Mouse (Mus musculus) forebrain, postnatal 0 days (tissue): ENCODE measurements around the gene Zdhhc16. TPM values are rescaled to one million over a fixed set of nuclear protein-coding genes. Genes with fewer than 3 reads are reported as not detected.
A peak's percentile ranks its signal among the peaks of the same experiment; 100 is the strongest.
"Not testable (repeated sequence)": the region's sequence is repeated elsewhere in the genome, so short reads cannot be mapped to it uniquely, and the experiment has no call there.

Experiments
- ATAC-seq: fragments of 200-750 bp; cut with Nextera tagmentation; 2 replicates; pipeline ENCODE4 v1.8.0; 2017; ENCODE audit warnings: mild to moderate bottlenecking, moderate library complexity
- DNase-seq: peaks from one replicate; pipeline ENCODE4 v3.0.0-alpha.2; 2015
- H3K27ac ChIP-seq: fragments of 300-500 bp; sonication (generic); 2 replicates; pipeline ENCODE4 v1.5.1; 2014; ENCODE audit warnings: low read depth, mild to moderate bottlenecking, antibody characterized with exemption, low read length, moderate library complexity, mixed read lengths
- H3K27me3 ChIP-seq: fragments of 300-500 bp; sonication (generic); 2 replicates; pipeline ENCODE4 v1.6.1; 2014; ENCODE audit warnings: mild to moderate bottlenecking, low read length, mixed read lengths; ENCODE audit not compliant: insufficient read depth
- H3K36me3 ChIP-seq: fragments of 300-500 bp; sonication (generic); 2 replicates; pipeline ENCODE4 v1.6.1; 2014; ENCODE audit warnings: mild to moderate bottlenecking, moderate library complexity; ENCODE audit not compliant: insufficient read depth
- H3K4me1 ChIP-seq: fragments of 300-500 bp; sonication (generic); 2 replicates; pipeline ENCODE4 v1.6.1; 2014; ENCODE audit warnings: antibody characterized with exemption; ENCODE audit not compliant: insufficient read depth
- H3K4me2 ChIP-seq: fragments of 300-500 bp; sonication (generic); 2 replicates; pipeline ENCODE4 v1.6.1; 2014; ENCODE audit warnings: low read depth, mild to moderate bottlenecking, moderate library complexity
- H3K4me3 ChIP-seq: fragments of 300-500 bp; sonication (generic); 2 replicates; pipeline ENCODE4 v1.5.1; 2014; ENCODE audit warnings: low read depth, low read length, mixed read lengths
- H3K9ac ChIP-seq: fragments of 300-500 bp; sonication (generic); 2 replicates; pipeline ENCODE4 v1.6.1; 2014; ENCODE audit warnings: mild to moderate bottlenecking
- H3K9me3 ChIP-seq: fragments of 300-500 bp; sonication (generic); 2 replicates; pipeline ENCODE4 v1.6.1; 2016; ENCODE audit warnings: low read length
- CTCF ChIP-seq: sonication (generic); IDR thresholded peaks from 2 replicates; pipeline ENCODE4 v1.5.1; 2016; ENCODE audit warnings: antibody characterized with exemption, control low read depth, low read depth
- WGBS: fragments of 180-500 bp; shearing (Covaris S2); extraction: QIAGEN DNeasy Blood & Tissue Kit; methylation state at CpG from one replicate; pipeline ENCODE4 v1.1.7; 2014; 5-methylcytosine and 5-hydroxymethylcytosine counted together
- polyA plus RNA-seq: library from polyadenylated mRNA; unstranded; fragments of >200 nt; fragmentation: Nextera tagmentation; extraction: Ambion mirVana; gene quantifications from 2 replicates; pipeline ENCODE4 v1.2.1, GENCODE M21; 2015
- total RNA-seq: library from RNA; depleted of rRNA; stranded (reverse); fragments of >200 nt; gene quantifications from 2 replicates; pipeline ENCODE4 v1.2.3, GENCODE M21; 2014

Gene Zdhhc16
- total and polyA plus RNA-seq, 2 experiments from 2014 or later = 53.3 to 97.4 TPM

- no peaks in the 10 kb centered on the region for H3K9me3 ChIP-seq
- WGBS = 29% methylated on average over 6 of the region's 6 CpGs
- peaks cover 19% of the 10 kb centered on the region for H3K4me1 ChIP-seq
- peak overlapping the region; percentile 85; the same call in 1 of the 2 replicates for H3K4me3 ChIP-seq
- ATAC-seq = no peak
- peaks cover 21% of the 10 kb centered on the region for H3K36me3 ChIP-seq
- H3K27me3 ChIP-seq = no peaks in the 10 kb centered on the region
- no peak for DNase-seq
- TF ChIP-seq CTCF = no peak
- peak overlapping the region; percentile 28 for H3K9ac ChIP-seq
- H3K27ac ChIP-seq = no peak overlapping the region
- H3K4me2 ChIP-seq = peak overlapping the region; percentile 86
Measured at GRCm38 (mm10) chr19:41913774-41914591, 19.3 kb upstream of the Zdhhc16 start.

GRCm38 (mm10) chr19:41914592-41914882 is 18.7 kb upstream of the Zdhhc16 start:
- not testable (repeated sequence) for H3K27ac ChIP-seq, H3K27me3 ChIP-seq, DNase-seq, H3K4me3 ChIP-seq, H3K9me3 ChIP-seq, H3K4me2 ChIP-seq, H3K9ac ChIP-seq, ATAC-seq
- Histone ChIP-seq H3K4me1 (peaks cover 19% of the 10 kb centered on the region), H3K36me3 (peaks cover 27% of the 10 kb centered on the region)

GRCm38 (mm10) chr19:41915294-41915693 is 18.0 kb upstream of the Zdhhc16 start:
- no peak for TF ChIP-seq CTCF
- 94% methylated on average over 3 of the region's 3 CpGs for WGBS
- DNase-seq = no peak
- H3K4me1 ChIP-seq = peaks cover 19% of the 10 kb centered on the region
- H3K9ac ChIP-seq = no peak overlapping the region
- ATAC-seq = no peak
- no peak overlapping the region for H3K27ac ChIP-seq
- no peaks in the 10 kb centered on the region for H3K9me3 ChIP-seq
- H3K4me2 ChIP-seq = no peak overlapping the region
- H3K27me3 ChIP-seq = no peaks in the 10 kb centered on the region
- H3K36me3 ChIP-seq = peaks cover 32% of the 10 kb centered on the region
- H3K4me3 ChIP-seq = no peak overlapping the region

GRCm38 (mm10) chr19:41916853-41917252 is 16.4 kb upstream of the Zdhhc16 start:
- 94% methylated on average over 4 of the region's 4 CpGs for WGBS
- ATAC-seq = no peak
- Histone ChIP-seq H3K4me2 (no peak overlapping the region), H3K27ac (no peak overlapping the region), H3K4me1 (peaks cover 19% of the 10 kb centered on the region), H3K36me3 (peaks cover 32% of the 10 kb centered on the region), H3K4me3 (no peak overlapping the region), H3K9me3 (no peaks in the 10 kb centered on the region), H3K27me3 (no peaks in the 10 kb centered on the region), H3K9ac (no peak overlapping the region)
- no peak for DNase-seq
- TF ChIP-seq CTCF = no peak

GRCm38 (mm10) chr19:41919471-41919870 is 13.8 kb upstream of the Zdhhc16 start:
- no peaks in the 10 kb centered on the region for H3K27me3 ChIP-seq
- no peak for ATAC-seq
- H3K4me2 ChIP-seq = no peak overlapping the region
- WGBS = 74% methylated on average over 4 of the region's 4 CpGs
- peaks cover 1% of the 10 kb centered on the region; the same call in 1 of the 2 replicates for H3K4me1 ChIP-seq
- TF ChIP-seq CTCF = no peak
- no peak for DNase-seq
- no peak overlapping the region for H3K9ac ChIP-seq
- peaks cover 50% of the 10 kb centered on the region for H3K36me3 ChIP-seq
- H3K27ac ChIP-seq = no peak overlapping the region
- H3K4me3 ChIP-seq = no peak overlapping the region
- H3K9me3 ChIP-seq = no peaks in the 10 kb centered on the region

GRCm38 (mm10) chr19:41920412-41921067 is 12.7 kb upstream of the Zdhhc16 start:
- Histone ChIP-seq H3K4me3 (no peak overlapping the region), H3K9ac (no peak overlapping the region), H3K9me3 (no peaks in the 10 kb centered on the region), H3K4me2 (no peak overlapping the region), H3K4me1 (no peaks in the 10 kb centered on the region), H3K36me3 (peaks cover 54% of the 10 kb centered on the region), H3K27ac (no peak overlapping the region), H3K27me3 (no peaks in the 10 kb centered on the region)
- no peak for TF ChIP-seq CTCF
- 80% methylated on average over 5 of the region's 5 CpGs for WGBS
- ATAC-seq (no peak), DNase-seq (no peak)

- Histone ChIP-seq H3K36me3 (peaks cover 19% of the 10 kb centered on the region), H3K4me3 (peak overlapping the region; percentile 77), H3K4me2 (peak overlapping the region; percentile 84), H3K4me1 (peaks cover 10% of the 10 kb centered on the region; the same call in 1 of the 2 replicates), H3K27me3 (no peaks in the 10 kb centered on the region), H3K9me3 (no peaks in the 10 kb centered on the region), H3K9ac (peak overlapping the region; percentile 72), H3K27ac (peak overlapping the region; percentile 82)
- no peak for TF ChIP-seq CTCF
- DNase-seq (peak; percentile 62), ATAC-seq (peak; percentile 21)
- WGBS = under 1% methylated on average over 28 of the region's 28 CpGs
Measured at GRCm38 (mm10) chr19:41932686-41933085, 594 bp upstream of the Zdhhc16 start.
